Comparison of ENCODE assay signal across 34 mouse cellular contexts in genomic region chr2:91019911-91020310, GRCm38 (mm10). TPM values are rescaled to one million over a fixed set of nuclear protein-coding genes. Genes with fewer than 3 reads are reported as not detected.
"Had no signal": no experiment of that assay in that cellular context is flagged by ENCODE, and none has a peak within 500 bp of the region (broad histone marks: within the 10 kb centered on the region; RNA-seq: fewer than 3 reads in every experiment).

No protein-coding gene starts in this region.

- H3K27ac ChIP-seq: heart, embryonic 13.5 days; heart, embryonic 15.5 days; hindbrain, embryonic 10.5 days; hindbrain, embryonic 12.5 days; hindbrain, embryonic 13.5 days; hindbrain, embryonic 14.5 days; hindbrain, embryonic 15.5 days; hindbrain, postnatal 0 days; intestine, embryonic 15.5 days; kidney, embryonic 15.5 days; kidney, postnatal 0 days; left cerebral cortex, adult 2 months had no signal

- H3K4me3 ChIP-seq: heart, embryonic 12.5 days; heart, embryonic 13.5 days; heart, embryonic 15.5 days; hindbrain, embryonic 10.5 days; hindbrain, embryonic 12.5 days; hindbrain, embryonic 13.5 days; hindbrain, embryonic 15.5 days; intestine, embryonic 15.5 days; kidney, embryonic 15.5 days; layer of hippocampus, adult 2 months; left cerebral cortex, adult 2 months had no signal

- H3K4me2 ChIP-seq: heart, embryonic 11.5 days; heart, embryonic 12.5 days; heart, embryonic 13.5 days; heart, embryonic 15.5 days; hindbrain, embryonic 12.5 days; hindbrain, embryonic 13.5 days; hindbrain, embryonic 14.5 days; hindbrain, embryonic 15.5 days; intestine, embryonic 15.5 days; kidney, embryonic 15.5 days had no signal

- H3K9me3 ChIP-seq: heart, embryonic 12.5 days; heart, embryonic 13.5 days; heart, embryonic 15.5 days; hindbrain, embryonic 10.5 days; hindbrain, embryonic 12.5 days; hindbrain, embryonic 13.5 days; hindbrain, embryonic 15.5 days; intestine, embryonic 15.5 days; kidney, embryonic 15.5 days had no signal

- H3K9ac ChIP-seq: heart, embryonic 12.5 days; heart, embryonic 13.5 days; heart, embryonic 15.5 days; hindbrain, embryonic 12.5 days; hindbrain, embryonic 13.5 days; hindbrain, embryonic 14.5 days; hindbrain, embryonic 15.5 days; intestine, embryonic 15.5 days; kidney, embryonic 15.5 days had no signal

- H3K4me1 ChIP-seq: hindbrain, embryonic 12.5 days; hindbrain, embryonic 13.5 days; hindbrain, embryonic 15.5 days; intestine, embryonic 15.5 days; kidney, embryonic 15.5 days had no signal

- H3K27me3 ChIP-seq: heart, embryonic 12.5 days; heart, embryonic 13.5 days; heart, embryonic 15.5 days; hindbrain, embryonic 12.5 days; hindbrain, embryonic 13.5 days; hindbrain, embryonic 15.5 days; intestine, embryonic 15.5 days; kidney, embryonic 15.5 days had no signal

- DNase-seq: heart, postnatal 10 days; heart, postnatal 36 days; heart, postnatal 4 days; kidney, adult 11 months; kidney, adult 18-20 months; kidney, adult 2 months; kidney, adult 8-10 months; kidney, adult 9 months; kidney, postnatal 10 days; kidney, postnatal 14 days; kidney, postnatal 25 days; kidney, postnatal 36 days; kidney, postnatal 4 days; layer of hippocampus, adult 9-11 months; layer of hippocampus, postnatal 36 days had no signal

- ATAC-seq: hindbrain, embryonic 16.5 days; hindbrain, postnatal 0 days; inflammation-experienced regulatory T-cells, adult 6 months; intestine, embryonic 15.5 days; intestine, embryonic 16.5 days; intestine, postnatal 0 days had no signal

RNA-seq across cellular contexts. Expression of gene Rapsn, which starts 15.5 kb away (rescaled TPM):
- total RNA-seq: hindbrain, postnatal 0 days had no signal
